Mouse (Mus musculus) adrenal gland, adult 8-10 months (tissue): ENCODE measurements around the gene Ugt1a5. TPM values are rescaled to one million over a fixed set of nuclear protein-coding genes. Genes with fewer than 3 reads are reported as not detected.

Source experiments
- DNase-seq: peaks from one replicate; pipeline ENCODE4 v3.0.0; 2022
- total RNA-seq, 4 experiments: library from RNA; stranded (reverse); gene quantifications; 2 replicates each; pipeline ENCODE4 v1.2.4; 2022

Gene Ugt1a5
- total RNA-seq, 4 experiments from 2014 or later = 0.38 to 1.3 (median 0.73) TPM; not detected in 1

DNA sequence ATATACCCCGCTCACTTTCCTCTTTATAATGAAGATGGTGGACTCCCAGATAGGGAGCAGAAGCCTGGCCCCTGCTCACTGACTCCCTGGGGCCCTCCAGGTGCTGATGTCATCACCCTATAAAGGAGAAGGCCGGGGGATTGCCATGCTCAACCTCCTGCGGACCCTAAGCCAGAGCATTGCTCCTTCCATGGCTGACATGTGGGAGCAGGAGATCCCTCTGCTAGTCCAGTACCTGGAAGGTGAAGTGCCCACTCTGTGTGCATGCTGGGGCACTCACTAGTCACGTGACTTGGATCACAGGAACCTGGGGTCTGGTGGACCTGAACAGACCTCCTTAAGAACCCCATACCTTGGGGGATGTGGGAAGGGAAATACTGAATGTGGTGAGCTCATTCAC, 74.8 kb downstream of the Ugt1a5 start:
- DNase-seq = no peak

DNA sequence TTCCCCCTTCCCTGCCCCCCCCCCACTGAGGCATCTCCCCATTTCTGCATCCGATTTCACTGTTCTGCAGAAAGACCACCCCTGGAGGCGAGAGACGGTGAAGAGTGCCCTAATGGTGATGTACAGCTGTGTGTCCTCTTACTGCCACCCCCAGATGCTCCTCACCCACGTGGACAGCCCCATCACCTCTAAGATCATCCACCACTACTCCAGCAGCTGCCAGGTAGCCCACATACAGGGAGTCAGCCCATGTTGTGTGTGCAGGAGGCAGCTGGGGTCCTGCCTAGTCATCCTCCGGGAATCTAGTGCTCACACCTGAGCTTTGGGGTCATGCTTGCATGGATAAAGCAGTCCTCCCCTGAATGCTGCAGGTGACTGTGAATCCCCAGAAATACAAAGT, 78.0 kb downstream of the Ugt1a5 start:
- no peak for DNase-seq

GRCm38 (mm10) chr1:88245881-88246280, 80.1 kb downstream of the Ugt1a5 start:
- DNase-seq = no peak

- no peak for DNase-seq
These were observed 80.6 kb downstream of the Ugt1a5 start for GRCm38 (mm10) chr1:88246386-88246785.

GRCm38 (mm10) chr1:88247660-88248059, 81.8 kb downstream of the Ugt1a5 start:
- no peak for DNase-seq

GRCm38 (mm10) chr1:88248658-88249057, 82.8 kb downstream of the Ugt1a5 start:
- DNase-seq = no peak

GRCm38 (mm10) chr1:88249596-88249995, 83.8 kb downstream of the Ugt1a5 start:
- DNase-seq = no peak

- no peak for DNase-seq
These were observed 84.2 kb downstream of the Ugt1a5 start for GRCm38 (mm10) chr1:88250023-88250422.

DNA sequence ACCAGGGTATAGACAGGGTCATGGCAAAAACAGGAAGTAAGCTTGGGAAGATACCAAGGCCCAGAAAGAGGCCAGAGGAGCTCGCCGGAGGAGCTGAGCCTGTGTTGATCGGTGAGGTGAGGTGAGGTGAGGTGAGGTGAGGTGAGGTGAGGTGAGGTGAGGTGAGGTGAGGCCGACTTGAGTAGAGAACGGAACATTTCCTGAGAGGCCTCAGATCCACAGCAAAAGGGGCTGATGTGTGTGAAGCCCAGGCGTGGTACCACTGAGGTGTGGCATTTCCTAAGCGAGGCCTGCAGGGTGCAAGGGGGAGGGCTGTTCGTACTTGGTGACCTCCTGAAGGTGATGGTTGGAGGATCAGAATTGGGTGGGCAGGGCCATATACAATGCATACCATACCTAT, 87.3 kb downstream of the Ugt1a5 start:
- no peak for DNase-seq

DNA sequence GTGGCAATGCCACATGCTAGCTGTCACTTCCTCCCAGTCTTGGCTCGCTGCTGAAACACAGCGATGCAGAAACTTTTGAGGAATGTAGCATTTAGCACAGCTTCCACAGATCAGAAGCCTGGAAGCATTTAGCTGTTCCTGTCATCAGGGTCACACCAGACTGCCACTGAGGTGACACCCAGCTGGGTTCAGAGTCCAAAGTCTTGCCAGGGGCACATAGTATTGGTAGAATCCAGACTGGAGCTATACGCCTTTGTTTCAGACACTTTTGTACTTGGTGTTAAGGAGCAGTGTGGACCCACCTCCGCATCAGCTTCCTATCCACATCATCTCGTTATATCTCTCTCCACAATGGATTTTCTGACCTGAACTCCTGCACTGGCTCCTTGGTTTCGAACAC, 87.7 kb downstream of the Ugt1a5 start:
- no peak for DNase-seq

DNA sequence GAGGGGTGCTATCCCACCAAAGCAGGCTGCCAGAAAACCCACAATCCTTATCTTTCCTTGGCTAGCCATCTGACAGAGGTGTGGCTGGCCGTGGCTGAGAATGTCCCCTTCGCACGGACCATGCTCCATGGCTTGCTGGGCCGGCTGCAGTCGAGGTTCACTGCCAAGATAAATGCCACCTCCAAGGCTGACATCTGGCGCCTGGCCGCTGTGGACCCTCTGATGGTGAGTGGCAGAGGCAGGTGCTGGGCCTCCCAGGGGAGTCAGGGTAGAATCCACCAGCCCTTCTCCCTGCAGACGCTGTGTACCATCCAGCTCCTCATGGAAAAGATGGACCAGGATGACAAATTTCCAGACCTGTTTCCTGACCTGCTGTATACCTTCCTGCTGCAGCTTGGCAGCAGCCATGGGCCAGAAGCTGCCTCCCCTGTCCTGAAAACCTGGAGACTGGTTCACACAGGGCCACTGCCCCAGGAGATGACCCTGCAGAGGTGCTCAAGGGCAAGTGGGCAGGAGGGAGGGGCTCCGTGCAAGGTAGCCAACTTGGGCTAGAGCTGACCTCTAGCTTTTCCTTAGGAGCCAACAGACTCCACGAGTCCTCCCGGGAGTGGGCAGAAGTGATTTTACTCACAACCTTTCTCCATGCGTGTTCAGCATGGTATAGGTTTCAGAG, 89.1 kb downstream of the Ugt1a5 start:
- no peak for DNase-seq

DNA sequence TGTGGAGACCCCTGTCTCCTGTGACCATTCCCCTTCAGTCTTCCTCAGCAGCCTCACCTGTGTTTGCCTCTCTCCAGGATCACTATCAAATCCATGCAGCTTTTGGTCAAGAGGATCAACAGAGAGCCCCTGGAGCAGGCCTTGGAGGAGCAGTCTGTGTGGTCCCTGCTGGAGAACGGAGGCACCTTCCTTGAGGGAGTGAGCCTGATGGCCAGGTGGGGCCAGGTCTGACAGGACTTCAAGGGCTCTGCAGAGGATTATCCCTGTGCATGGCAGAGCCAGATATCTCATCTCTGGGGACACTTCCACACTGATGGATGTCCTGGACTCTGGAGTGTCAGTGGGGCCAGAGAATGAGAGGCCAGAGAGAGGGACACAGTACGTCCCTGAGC, 89.7 kb downstream of the Ugt1a5 start:
- DNase-seq = no peak

DNA sequence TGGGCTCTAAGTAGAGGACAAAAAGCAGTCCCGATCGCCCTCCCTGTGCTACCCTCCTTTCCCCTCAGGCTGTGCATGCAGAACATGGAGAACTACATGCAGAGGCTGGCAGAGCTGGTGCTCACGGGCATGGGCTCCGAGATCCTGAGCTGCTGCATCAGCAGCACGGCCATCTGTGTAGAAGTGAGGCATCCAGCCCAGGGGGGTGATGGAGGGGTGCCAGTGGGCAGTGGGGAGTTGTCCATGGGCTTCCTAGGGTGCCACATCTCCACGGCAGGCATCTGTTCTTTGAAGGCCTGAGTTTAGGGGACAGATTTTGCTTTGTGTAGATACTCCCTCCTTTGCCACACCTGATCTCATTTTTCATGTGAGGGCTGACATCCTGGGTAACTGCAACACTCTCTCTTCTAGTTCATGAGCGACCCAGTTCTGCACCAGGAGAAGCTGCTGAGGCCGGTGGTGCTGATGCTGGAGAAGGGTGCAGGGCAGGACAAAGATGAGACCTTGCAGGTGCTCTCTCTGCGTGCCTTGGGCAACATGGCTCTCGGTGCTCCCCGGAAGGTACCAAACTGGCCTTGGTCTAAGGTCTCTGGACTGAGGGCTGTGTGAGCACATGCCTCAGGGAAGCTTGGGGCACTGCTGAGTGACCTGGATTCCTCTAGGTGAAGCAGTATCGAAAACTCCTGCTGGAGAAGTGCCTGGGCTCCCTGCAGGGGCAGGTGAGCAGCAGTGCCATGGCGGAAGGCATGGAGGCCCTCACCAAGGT, 90.4 kb downstream of the Ugt1a5 start:
- no peak for DNase-seq

DNA sequence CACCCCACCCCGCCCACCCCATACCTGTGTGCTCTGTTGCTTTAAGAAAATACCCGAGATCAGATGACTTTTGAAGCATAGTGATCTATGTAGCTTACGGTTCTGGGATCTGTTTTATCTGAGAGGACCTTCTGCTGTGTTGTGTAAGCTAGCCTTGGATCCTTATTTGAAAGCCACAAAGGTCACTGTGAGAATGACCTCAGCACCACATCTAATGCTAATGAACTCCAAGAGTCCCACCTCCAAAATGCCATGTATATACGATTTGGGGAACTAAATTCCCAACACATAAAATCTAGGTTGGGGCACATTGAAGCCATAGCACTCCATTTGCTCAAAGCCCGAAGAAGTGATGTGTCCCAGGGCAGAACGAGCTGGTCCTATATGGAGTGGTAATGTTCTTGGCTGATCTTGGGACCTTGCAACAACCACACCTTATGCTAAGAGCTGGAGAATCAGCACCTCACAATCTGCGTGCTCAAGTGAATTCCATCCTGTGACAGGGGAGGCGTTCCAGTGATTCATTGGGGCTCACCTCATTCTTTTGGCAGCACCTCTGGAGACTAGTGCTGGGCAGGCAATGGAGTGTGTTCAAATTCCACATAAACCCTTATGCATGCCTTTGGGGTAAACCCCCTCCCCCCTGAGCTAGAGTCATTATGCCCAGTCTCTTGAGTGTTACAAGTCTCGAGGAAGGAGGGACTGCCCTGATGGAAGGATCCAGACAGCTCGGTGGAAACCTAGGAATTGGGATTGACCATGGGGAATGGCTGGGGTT, 91.3 kb downstream of the Ugt1a5 start:
- no peak for DNase-seq

DNA sequence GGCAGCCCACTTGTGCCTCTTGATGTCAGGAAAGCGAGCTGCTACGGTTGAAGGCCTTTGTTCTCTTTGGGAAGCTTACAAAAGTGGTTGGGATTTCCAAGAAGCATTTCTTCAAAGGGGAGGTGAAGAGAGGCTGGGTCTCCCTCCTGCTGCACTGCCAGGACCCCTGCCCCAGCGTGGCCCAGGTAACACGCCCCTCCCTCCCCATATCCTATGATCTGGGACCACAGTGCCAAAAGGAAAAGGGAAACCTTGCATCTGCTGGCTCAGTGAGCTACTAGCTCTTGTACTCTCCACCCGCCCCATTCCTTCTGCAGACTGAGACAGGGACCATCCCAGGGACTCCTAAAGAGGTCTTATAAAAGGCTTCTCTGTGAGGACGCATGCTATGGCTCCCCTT, 91.9 kb downstream of the Ugt1a5 start:
- DNase-seq = no peak

- no peak for DNase-seq
These were observed 92.5 kb downstream of the Ugt1a5 start for GRCm38 (mm10) chr1:88258361-88258760.

DNA sequence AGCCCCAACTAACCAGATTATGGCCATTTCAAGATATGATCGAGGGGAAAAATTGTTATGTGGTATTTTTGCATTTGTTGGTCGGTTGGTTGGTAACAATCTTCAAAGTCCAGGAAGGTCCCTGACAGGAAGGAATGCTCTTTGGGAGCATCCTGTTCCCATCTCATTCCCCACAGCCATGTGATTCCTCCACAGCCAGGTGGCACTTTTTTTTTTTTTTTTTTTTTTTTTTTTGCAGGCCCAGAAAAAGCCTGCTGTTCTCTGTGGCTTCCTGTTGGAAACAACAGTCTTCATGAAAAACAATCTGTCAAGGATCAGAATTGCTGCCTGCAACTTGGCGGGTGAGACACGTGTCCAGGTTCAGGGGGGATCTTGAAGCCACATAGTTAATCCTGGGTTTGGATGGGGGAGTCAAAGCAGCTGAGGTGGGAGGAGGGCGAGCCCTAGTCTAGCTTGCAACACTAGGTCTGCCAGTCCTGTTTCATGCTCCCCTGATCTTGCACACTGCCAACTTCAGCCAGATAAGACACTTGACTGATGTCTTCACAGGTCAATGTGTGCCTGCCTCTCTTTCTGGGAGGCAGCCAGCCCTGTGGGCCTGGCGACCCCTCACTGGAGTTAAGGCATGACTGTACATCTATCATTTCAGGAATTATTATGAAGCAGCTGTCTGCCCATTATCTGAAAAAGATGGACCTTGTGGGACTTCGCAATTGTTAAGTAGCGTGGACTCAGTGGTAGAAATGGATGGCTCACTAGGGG, 93.2 kb downstream of the Ugt1a5 start:
- DNase-seq = no peak

- DNase-seq = no peak
These were observed 93.8 kb downstream of the Ugt1a5 start for GRCm38 (mm10) chr1:88259643-88260024.

DNA sequence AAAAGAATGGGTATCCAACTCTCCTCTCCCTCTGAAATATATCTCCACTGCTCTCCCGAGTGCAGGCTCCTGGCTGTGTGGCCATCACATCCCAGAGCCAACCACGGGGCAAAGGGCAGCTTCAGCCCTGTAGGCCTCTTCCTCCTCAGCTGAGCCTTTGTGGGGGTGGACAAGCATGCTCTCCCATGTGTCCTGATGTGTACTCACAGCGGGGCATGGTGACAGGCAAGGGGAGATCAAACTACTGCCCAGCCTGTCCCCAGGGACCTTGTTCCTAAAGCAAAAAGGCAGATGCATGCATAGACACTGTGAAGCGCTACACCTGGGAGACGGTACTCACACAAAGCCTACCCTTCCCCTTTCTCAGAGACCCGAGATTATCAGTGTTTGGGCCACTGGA, 94.3 kb downstream of the Ugt1a5 start:
- DNase-seq = no peak

- no peak for DNase-seq
These were observed 95.0 kb downstream of the Ugt1a5 start for GRCm38 (mm10) chr1:88260604-88261377.

DNA sequence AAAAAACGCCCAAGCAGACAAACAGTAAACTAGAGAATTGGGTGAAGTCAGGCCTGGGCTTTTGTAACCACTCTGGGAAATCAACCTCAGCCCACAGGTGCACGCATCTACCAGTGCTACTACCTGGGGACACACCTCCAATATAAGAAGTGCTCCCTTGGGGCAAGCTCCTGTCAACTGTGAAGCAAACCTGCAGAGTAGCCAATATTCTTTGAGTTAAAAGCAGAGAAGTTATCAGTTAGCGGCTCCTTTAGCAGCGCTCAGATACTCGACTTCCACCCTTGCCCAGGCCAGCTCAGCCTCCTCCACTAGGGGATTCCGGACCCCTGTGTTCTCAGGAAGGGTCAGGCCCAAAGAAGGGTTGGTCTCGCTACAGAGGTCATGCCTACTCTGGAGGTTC, 95.9 kb downstream of the Ugt1a5 start:
- no peak for DNase-seq

GRCm38 (mm10) chr1:88262255-88262654, 96.4 kb downstream of the Ugt1a5 start:
- peak; percentile 81 for DNase-seq
